Mouse (Mus musculus) limb, embryonic 11.5 days (tissue): ENCODE results near the gene Fam163b. TPM values are rescaled to one million over a fixed set of nuclear protein-coding genes. Genes with fewer than 3 reads are reported as not detected.

Experiments used
- ATAC-seq: fragments of 200-750 bp; cut with Nextera tagmentation; 2 replicates; pipeline ENCODE4 v1.8.0; 2017; ENCODE audit warnings: low read depth; ENCODE audit not compliant: insufficient number of reproducible peaks, low FRiP score, low TSS enrichment
- DNase-seq: peaks from one replicate; pipeline ENCODE4 v3.0.0-alpha.2; 2015; ENCODE audit warnings: low spot score
- H3K27ac ChIP-seq: fragments of 300-500 bp; sonication (generic); replicated peaks from 2 replicates; pipeline ENCODE4 v1.5.1; 2014; ENCODE audit warnings: low read depth, mild to moderate bottlenecking, low read length
- H3K27me3 ChIP-seq: fragments of 300-500 bp; sonication (generic); 2 replicates; pipeline ENCODE4 v1.6.1; 2014; ENCODE audit warnings: mild to moderate bottlenecking, low read length, mixed read lengths; ENCODE audit not compliant: control insufficient read depth, insufficient read depth
- H3K36me3 ChIP-seq: fragments of 300-500 bp; sonication (generic); 2 replicates; pipeline ENCODE4 v1.6.1; 2014; ENCODE audit warnings: mild to moderate bottlenecking, low read length, moderate library complexity, mixed read lengths; ENCODE audit not compliant: control insufficient read depth, insufficient read depth
- H3K4me1 ChIP-seq: fragments of 300-500 bp; sonication (generic); 2 replicates; pipeline ENCODE4 v1.6.1; 2014; ENCODE audit warnings: low read length, mixed read lengths; ENCODE audit not compliant: control insufficient read depth, insufficient read depth
- H3K4me2 ChIP-seq: fragments of 300-500 bp; sonication (generic); 2 replicates; pipeline ENCODE4 v1.6.1; 2014; ENCODE audit warnings: low read depth, mild to moderate bottlenecking, moderate library complexity; ENCODE audit not compliant: severe bottlenecking
- H3K4me3 ChIP-seq: fragments of 300-500 bp; sonication (generic); 2 replicates; pipeline ENCODE4 v1.5.1; 2014; ENCODE audit warnings: low read depth, low read length
- H3K9ac ChIP-seq: fragments of 300-500 bp; sonication (generic); 2 replicates; pipeline ENCODE4 v1.6.1; 2014; ENCODE audit warnings: mild to moderate bottlenecking, low read length
- H3K9me3 ChIP-seq: fragments of 300-500 bp; sonication (generic); 2 replicates; pipeline ENCODE4 v1.6.1; 2016; ENCODE audit warnings: low read length; ENCODE audit not compliant: control insufficient read depth
- WGBS: fragments of 180-500 bp; shearing (Covaris S2); extraction: QIAGEN DNeasy Blood & Tissue Kit; methylation state at CpG from one replicate; pipeline ENCODE4 v1.1.7; 2014; 5-methylcytosine and 5-hydroxymethylcytosine counted together
- polyA plus RNA-seq: library from polyadenylated mRNA; unstranded; fragments of >200 nt; fragmentation: Nextera tagmentation; extraction: Ambion mirVana; gene quantifications from 2 replicates; pipeline ENCODE4 v1.2.1, GENCODE M21; 2014

The Fam163b gene
- polyA plus RNA-seq, 1 experiment from 2014 or later: 1.3 TPM

GRCm38 (mm10) chr2:27149457-27149856 is 7.2 kb upstream of the Fam163b start:
- Histone ChIP-seq H3K4me3 (no peak overlapping the region), H3K4me2 (no peak overlapping the region), H3K9me3 (no peaks in the 10 kb centered on the region), H3K9ac (no peak overlapping the region), H3K36me3 (no peaks in the 10 kb centered on the region), H3K27ac (no peak overlapping the region), H3K4me1 (peaks cover 5% of the 10 kb centered on the region; the same call in 1 of the 2 replicates), H3K27me3 (no peaks in the 10 kb centered on the region)
- WGBS: 3% methylated on average over 2 of the region's 2 CpGs
- ATAC-seq: no peak
- DNase-seq: no peak

- Histone ChIP-seq H3K36me3 (no peaks in the 10 kb centered on the region), H3K4me3 (no peak overlapping the region), H3K4me2 (no peak overlapping the region), H3K27me3 (peaks cover 4% of the 10 kb centered on the region; the same call in 1 of the 2 replicates), H3K9ac (no peak overlapping the region), H3K9me3 (no peaks in the 10 kb centered on the region), H3K27ac (no peak overlapping the region), H3K4me1 (peaks cover 5% of the 10 kb centered on the region; the same call in 1 of the 2 replicates)
- ATAC-seq (no peak), DNase-seq (no peak)
- WGBS: 72% methylated on average over 6 of the region's 6 CpGs
These were observed 4.5 kb upstream of the Fam163b start for GRCm38 (mm10) chr2:27146840-27147239.

GRCm38 (mm10) chr2:27144957-27145356 is 2.7 kb upstream of the Fam163b start:
- Histone ChIP-seq H3K4me1 (peaks cover 5% of the 10 kb centered on the region; the same call in 1 of the 2 replicates), H3K27ac (no peak overlapping the region), H3K27me3 (peaks cover 16% of the 10 kb centered on the region), H3K36me3 (no peaks in the 10 kb centered on the region), H3K9me3 (no peaks in the 10 kb centered on the region), H3K4me3 (no peak overlapping the region), H3K9ac (no peak overlapping the region), H3K4me2 (no peak overlapping the region)
- DNase-seq: no peak
- 71% methylated on average over 2 of the region's 2 CpGs for WGBS
- ATAC-seq: no peak

GRCm38 (mm10) chr2:27138356-27138755 is 3.9 kb downstream of the Fam163b start:
- Histone ChIP-seq H3K27me3 (peaks cover 19% of the 10 kb centered on the region), H3K4me1 (no peaks in the 10 kb centered on the region), H3K9ac (no peak overlapping the region), H3K4me2 (no peak overlapping the region), H3K9me3 (no peaks in the 10 kb centered on the region), H3K27ac (no peak overlapping the region), H3K4me3 (no peak overlapping the region), H3K36me3 (no peaks in the 10 kb centered on the region)
- ATAC-seq: no peak
- 73% methylated on average over 4 of the region's 4 CpGs for WGBS
- DNase-seq: no peak

GRCm38 (mm10) chr2:27136789-27137188 is 5.5 kb downstream of the Fam163b start:
- Histone ChIP-seq H3K36me3 (no peaks in the 10 kb centered on the region), H3K4me3 (no peak overlapping the region), H3K4me1 (no peaks in the 10 kb centered on the region), H3K9me3 (no peaks in the 10 kb centered on the region), H3K27ac (no peak overlapping the region), H3K9ac (no peak overlapping the region), H3K4me2 (no peak overlapping the region), H3K27me3 (peaks cover 14% of the 10 kb centered on the region)
- DNase-seq (no peak), ATAC-seq (no peak)
- WGBS: 78% methylated on average over 1 of the region's 1 CpGs

GRCm38 (mm10) chr2:27136336-27136735 is 6.0 kb downstream of the Fam163b start:
- 85% methylated on average over 3 of the region's 3 CpGs for WGBS
- Histone ChIP-seq H3K9me3 (no peaks in the 10 kb centered on the region), H3K4me1 (no peaks in the 10 kb centered on the region), H3K9ac (no peak overlapping the region), H3K4me2 (no peak overlapping the region), H3K4me3 (no peak overlapping the region), H3K27ac (no peak overlapping the region), H3K36me3 (no peaks in the 10 kb centered on the region), H3K27me3 (peaks cover 11% of the 10 kb centered on the region)
- ATAC-seq (no peak), DNase-seq (no peak)

- Histone ChIP-seq H3K27ac (no peak overlapping the region), H3K9me3 (no peaks in the 10 kb centered on the region), H3K27me3 (peaks cover 9% of the 10 kb centered on the region; the same call in 1 of the 2 replicates), H3K4me2 (no peak overlapping the region), H3K4me1 (no peaks in the 10 kb centered on the region), H3K4me3 (no peak overlapping the region), H3K9ac (no peak overlapping the region), H3K36me3 (no peaks in the 10 kb centered on the region)
- no peak for ATAC-seq
- DNase-seq: no peak
- 90% methylated on average over 5 of the region's 5 CpGs for WGBS
These were observed 6.4 kb downstream of the Fam163b start for GRCm38 (mm10) chr2:27135935-27136334.

GRCm38 (mm10) chr2:27128990-27129389 is 13.3 kb downstream of the Fam163b start:
- Histone ChIP-seq H3K9me3 (no peaks in the 10 kb centered on the region), H3K27ac (no peak overlapping the region), H3K4me1 (no peaks in the 10 kb centered on the region), H3K27me3 (no peaks in the 10 kb centered on the region), H3K36me3 (no peaks in the 10 kb centered on the region), H3K9ac (no peak overlapping the region), H3K4me3 (no peak overlapping the region), H3K4me2 (no peak overlapping the region)
- DNase-seq (no peak), ATAC-seq (no peak)
- 71% methylated on average over 3 of the region's 3 CpGs for WGBS

- 52% methylated on average over 4 of the region's 4 CpGs for whole genome bisulfite sequencing
- H3K27ac ChIP-seq: no peak overlapping the region
These were observed 15.8 kb downstream of the Fam163b start for GRCm38 (mm10) chr2:27126496-27126895.

More at GRCm38 (mm10) chr2:27126496-27126895, 15.8 kb downstream of the Fam163b start:
- Histone ChIP-seq H3K27me3 (no peaks in the 10 kb centered on the region), H3K4me2 (no peak overlapping the region), H3K4me3 (no peak overlapping the region), H3K9ac (no peak overlapping the region), H3K4me1 (peaks cover 19% of the 10 kb centered on the region), H3K36me3 (no peaks in the 10 kb centered on the region), H3K9me3 (no peaks in the 10 kb centered on the region)
- DNase-seq: no peak
- ATAC-seq: no peak
